Mouse (Mus musculus): ENCODE data around the gene Ninj2.

Gene Ninj2

DNA sequence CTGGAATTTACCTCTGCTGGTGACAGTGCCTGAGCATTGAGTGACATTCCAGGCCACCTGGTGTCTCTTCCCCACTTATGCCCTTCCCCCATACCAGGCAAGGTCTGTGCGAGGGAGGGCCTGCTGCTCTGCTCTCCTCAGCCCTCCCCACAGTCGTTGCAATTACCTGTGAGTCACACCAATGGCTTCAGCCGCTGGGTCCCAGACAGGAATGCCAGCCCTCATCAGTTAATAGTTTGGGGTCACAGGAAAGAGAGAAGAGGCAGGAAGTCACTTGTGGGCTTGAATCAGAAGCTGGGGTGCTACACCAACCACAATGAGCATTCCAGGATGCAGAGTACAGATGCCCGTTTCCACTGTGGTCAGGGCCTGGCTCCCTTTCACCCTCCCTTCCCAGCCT is 41.6 kb downstream of the Ninj2 start:
- no peak for DNase-seq (ENCODE audit: low spot score)

DNA sequence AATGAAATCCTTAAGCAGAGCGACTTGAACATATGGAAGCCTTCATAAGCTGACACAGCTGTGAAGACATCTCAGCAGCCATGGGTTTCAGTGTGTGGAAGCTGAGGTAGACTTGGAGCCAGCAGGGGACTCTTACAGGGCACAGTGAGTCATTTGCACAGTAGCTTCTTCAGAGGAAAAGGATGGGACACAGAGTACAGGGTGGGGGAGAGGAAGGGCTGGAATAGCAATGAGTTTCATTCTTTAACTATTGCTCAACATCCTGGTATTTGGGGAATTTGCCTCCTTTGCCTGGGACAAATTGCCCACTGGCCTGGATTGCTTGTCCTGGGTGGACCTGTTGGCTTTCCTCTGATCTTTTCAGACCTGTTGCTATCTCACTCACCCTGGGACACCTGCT is 52.3 kb downstream of the Ninj2 start:
- peak; percentile 63 for DNase-seq (ENCODE audit: low spot score)

DNA sequence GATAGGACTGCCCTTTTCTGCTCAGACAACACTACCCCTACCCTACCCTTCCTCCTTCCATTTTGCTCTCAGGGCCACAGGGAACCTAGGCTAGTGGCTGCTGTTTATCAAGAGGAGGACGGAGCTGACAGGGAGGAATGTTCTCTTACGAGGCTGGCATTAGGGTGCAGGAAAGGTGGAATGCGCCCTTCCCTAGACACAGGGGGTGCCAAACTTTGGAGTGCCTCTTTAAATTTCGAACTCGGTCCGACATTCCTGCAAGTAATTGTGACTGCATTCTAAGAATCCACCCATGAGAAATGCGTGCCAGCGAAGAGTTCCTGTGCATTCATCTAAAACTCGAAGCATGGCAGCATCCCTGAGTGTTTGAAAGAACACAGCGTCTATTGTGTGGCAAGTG is 53.5 kb downstream of the Ninj2 start:
- no peak for DNase-seq (ENCODE audit: low spot score)

DNA sequence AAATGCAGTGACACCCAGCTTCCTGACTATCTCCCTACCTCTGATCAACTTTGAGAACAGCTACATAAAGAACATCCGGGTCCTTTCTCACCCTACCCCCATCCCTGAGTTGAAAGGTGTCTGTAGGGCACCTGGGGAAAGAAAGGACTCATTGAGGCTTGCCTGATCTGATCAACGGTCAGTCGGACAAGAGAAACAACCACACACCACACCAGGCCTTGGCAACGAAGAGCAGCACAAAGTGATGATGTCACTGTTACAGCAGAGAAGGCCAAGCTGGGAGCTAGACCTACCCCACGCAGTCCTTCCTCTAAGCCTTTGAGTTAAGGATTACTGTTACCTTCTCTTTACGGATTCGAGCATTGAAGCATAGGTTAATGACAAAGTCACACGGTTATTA is 54.3 kb downstream of the Ninj2 start:
- DNase-seq (ENCODE audit: low spot score), result no peak

DNA sequence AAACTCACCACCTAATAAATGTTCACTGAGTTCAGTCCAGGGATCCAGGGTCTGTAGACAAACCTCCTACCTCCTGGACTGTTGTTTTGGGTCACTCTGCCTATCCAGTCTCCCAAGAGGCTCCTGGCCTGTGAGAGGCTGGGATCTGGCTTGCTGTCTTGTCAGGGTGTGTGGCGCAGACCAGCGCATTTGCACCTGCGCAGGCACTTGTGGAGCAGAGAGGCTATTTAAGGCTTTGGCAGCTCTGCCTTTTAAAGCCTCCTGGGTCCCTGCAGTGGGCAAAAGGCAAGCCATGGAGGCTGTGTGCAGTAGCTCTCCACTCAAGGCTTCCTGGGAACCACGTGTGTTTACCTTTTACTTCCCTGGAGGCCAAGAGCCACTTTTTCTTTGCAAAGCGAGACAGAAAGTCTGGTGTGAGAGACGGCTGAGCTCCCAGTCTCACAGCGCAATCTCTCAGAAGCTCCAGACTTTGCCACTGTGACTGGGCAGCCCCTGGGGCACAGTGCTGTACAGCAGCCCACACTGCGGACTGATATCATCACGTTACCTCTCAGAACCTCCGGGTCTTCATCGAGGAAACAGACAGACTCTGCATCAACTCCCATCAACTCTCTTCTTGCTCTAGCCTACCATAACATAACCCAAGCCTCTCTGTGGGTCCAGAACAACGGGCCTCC is 55.7 kb downstream of the Ninj2 start:
- DNase-seq (ENCODE audit: low spot score), result peak; percentile 26

DNA sequence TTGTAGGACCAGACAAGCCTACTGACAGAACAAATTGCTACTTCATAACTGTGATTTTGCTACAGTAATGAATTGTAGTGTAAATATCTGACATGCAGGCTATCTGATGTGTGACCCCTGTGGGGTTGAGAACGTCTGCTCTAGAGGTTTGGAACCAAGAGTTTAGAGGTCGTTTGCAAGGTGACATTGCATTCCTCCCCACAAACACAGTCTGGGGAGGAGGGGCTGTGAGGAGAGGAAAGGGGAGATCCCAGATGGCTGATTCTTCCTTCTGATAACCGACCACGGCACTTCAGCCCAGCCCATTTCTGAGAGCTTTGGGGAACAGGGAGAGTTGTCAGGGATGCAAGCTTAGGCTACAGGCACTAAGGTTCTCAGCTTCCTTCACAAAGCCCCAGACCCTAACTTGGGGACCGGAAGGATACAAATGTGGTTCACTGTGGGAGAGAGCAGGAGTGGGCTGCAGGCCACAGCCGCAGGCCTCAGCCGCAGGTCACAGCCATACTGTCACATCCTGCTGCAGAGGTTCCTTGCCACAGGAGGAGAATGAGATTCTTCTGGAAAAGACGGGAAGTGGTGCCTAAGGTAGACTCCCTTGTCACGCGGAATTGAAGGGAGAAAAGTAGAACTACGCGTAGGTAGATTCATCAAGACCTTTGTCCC is 56.4 kb downstream of the Ninj2 start:
- no peak for DNase-seq (ENCODE audit: low spot score)

DNA sequence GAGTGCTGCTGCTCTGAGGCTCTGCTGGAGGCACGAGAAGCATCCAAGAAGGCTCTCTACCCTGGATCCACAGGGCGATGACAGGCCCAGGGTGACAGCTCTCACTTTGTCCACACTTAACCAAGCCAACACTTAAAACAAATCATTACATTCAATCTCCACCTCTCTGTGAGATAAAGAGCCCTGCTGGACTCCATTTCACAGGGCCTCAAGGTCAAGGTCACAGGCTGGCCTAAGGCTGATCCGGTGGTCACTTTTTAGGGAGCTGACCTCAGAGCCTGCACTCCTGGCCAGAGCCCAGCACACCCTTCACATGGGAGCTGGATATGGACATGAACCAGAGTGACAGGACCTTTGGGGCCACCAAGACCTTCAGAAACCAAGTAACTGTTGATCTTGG is 57.1 kb downstream of the Ninj2 start:
- peak; percentile 64 for DNase-seq (ENCODE audit: low spot score)

DNA sequence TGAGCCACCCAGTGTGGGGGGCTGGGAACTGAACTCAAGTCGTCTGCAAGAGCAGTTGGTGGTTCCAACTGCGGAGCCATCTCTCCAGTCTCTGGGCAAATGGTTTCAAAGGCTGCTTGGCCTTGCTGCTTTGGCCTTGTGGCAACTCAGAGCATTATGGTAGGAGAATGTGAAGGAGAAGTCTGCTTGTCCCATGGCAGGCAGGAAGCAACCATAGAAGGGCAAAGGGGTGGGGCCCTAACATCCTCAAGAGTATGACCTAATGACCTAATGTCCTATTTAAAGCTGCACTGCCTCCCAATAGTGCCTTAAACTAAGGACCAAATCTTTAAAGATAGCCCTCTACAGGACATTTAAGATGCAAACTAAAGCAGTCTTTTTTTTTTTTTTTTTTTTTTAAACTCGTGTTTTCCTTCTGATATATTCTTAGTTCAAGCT is 58.5 kb downstream of the Ninj2 start:
- DNase-seq (ENCODE audit: low spot score), result no peak

DNA sequence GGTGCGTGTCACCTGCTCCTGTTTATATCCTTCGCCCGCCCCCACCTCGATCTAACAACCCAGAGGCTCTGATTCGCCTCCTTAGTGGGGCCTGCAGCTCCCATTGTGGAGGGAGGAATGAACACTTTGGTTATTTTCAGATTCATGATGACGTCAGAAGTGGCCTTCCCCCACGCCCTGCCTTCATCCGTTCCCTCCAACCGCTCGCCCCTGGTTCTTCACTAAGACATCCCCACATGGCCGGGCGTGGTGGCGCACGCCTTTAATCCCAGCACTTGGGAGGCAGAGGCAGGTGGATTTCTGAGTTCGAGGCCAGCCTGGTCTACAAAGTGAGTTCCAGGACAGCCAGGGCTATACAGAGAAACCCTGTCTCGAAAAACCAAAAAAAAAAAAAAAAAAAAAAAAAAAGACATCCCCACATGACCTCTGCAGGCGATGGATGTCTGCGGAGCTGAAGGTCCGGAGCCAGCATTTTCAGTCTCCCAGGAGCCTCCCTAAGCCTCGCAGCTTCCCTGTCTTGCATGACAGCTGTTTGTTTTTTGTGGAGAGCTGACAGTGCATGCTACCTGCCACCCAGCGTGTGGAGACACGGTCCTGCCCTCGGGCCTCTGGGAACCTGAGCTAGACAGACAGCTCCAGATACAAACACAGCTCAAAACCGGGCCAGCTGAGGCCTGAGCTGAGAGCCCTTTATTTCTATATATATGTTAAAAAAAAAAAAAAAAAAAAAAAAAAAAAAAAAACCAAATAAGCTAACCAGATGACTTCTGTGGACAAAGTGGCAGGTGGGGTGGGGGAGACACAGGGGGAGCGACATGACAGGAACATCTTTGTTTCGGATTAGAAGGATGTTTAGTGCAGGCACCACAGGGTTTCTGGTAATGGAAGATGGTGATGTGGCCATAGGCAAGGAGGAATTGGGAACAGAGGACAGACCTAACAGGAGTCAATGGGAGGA is 59.9 kb downstream of the Ninj2 start:
- no peak for DNase-seq (ENCODE audit: low spot score)

DNA sequence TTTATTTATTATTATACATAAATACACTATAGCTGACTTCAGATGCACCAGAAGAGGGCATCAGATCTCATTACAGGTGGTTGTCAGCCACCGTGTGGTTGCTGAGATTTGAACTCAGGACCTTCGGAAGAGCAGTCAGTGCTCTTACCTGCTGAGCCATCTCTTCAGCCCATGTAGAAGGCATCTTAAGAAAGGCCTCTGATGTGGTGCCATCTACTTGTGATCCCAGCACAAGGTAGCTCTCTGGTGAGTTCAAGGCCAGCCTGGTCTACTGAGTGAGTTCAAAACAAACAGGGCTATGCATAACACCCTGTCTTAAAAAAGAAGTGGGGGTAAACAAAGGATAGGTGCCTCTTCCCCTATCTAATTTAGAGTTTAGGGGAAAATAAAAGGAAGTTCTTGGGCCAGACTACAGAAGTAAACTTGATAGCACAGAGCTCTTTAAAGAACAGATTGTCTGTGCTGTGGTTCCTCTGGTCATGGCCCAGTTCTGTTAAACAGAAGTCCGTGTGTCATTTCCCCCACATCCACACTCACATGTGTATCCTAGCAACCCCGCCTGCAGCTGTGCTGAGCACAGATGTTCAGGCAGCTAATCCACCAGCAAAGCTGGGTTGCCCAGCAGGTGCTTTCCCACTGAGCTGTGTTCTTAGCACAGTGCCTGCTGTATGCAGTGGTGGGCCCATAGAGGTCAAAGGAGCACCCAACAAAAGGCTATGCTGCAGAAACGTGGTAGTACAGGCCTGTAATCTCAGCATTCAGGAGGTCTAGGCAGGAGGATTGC is 61.6 kb downstream of the Ninj2 start:
- DNase-seq (ENCODE audit: low spot score), result no peak

DNA sequence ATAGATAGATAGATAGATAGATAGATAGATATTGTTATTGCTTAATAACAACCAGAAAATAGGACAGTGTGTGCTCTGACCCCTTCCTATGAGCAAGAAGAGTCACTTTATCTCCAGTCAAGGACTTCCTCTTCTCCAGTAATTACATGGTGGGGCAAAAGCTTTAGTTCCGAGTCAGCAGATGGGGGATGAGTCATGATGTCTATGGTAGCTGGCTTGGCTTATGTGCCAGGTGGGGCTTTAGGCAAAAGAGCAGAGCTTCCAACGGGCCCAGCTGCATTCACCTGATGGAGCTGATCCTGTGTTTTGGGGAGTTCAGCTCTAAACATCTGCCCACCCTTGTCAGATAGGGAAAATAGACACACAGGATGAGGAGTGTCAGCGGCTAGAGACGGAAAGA is 62.4 kb downstream of the Ninj2 start:
- DNase-seq (ENCODE audit: low spot score), result no peak

DNA sequence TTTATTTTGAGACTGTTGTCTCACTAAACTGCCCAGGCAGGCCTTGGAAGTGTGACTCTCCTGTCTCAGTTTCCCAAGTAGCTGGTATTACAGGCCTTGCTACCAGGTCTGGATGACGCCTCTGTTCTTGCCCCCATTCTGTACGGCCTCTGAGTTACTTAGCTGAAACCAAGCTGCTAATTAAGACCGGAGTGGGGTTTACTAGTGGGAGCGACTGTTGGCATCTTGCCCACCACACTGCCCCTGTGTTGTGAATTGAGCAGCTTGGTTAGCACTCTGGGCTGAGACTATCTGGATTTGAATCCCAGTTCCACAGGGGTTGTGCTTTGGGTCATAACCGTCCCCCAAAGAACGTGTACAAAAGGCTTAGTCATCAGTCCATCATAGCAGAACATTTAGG is 64.3 kb downstream of the Ninj2 start:
- no peak for DNase-seq (ENCODE audit: low spot score)

DNA sequence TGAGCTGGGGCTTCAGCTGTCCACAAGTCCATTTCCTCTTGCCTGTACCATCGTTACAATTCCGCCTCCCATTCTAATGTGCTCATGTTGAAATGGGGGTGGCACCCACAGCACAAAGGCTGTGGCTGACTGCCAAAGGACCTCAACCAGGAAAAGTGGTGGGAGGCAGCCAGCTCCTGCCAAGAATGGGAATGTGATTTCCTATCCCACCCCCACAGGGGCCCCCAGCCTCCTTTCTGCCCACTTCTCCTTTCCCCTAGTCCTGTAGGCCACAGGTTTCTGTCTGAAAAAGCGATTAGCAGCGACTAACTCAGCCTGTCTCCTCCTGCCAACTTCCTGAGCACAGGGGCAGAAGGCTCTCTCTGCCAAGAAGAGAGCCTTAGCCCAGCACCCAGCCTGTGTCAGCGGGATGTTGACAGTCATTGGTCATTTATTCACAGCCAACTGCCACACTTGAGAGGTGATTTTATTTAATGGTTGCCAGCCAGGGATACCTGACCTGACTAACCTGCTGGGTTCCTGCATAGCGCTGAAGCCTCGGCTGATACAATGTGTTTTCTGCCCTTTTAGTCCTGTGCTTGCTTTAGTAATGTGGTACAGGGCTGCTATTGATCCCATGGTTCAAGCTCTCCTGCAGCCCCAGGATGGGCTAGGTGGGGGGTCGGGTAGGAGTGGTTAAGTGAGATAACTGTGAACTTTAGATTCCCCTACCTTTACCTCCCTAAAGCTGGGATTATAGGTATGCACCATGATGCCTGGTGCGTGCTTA is 66.2 kb downstream of the Ninj2 start:
- DNase-seq (ENCODE audit: low spot score), result no peak

DNA sequence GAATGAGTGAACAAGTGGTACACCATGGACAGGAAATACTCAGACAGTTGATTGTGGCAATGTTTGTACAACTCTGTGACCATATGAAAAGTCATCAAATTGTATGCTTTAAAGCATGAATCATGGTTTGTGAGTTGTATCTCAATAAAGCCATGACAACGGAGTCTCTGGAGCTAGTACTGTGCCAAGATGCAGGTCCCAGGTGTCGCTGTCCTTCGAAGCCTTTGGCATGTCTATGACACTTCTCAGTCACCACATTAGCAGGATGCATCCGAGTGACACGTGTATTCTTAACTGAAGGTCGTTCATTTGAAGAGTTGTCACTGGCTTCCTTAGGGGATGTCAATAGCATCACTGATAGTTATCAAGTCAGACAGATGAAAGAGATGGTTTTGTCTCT is 69.8 kb downstream of the Ninj2 start:
- no peak for DNase-seq (ENCODE audit: low spot score)

DNA sequence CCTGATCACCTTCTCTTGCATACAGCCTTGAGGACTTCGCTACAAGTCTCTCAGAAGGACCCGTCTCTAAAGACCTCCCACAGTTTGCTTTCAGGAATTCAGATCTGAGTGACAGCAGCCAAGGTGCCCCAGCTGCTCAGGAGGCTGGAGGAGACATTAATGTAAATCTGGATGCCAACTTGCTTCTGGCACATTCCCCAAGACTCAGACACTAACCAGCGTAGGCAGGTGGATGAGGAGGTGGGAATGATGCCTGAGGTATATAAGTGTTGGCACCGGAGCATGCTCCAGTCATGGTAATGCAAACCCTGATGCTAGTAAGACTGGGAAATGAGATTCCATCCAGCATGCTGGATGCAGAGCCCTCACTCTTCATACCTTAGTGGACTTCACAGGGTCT is 71.6 kb downstream of the Ninj2 start:
- no peak for DNase-seq (ENCODE audit: low spot score)

DNA sequence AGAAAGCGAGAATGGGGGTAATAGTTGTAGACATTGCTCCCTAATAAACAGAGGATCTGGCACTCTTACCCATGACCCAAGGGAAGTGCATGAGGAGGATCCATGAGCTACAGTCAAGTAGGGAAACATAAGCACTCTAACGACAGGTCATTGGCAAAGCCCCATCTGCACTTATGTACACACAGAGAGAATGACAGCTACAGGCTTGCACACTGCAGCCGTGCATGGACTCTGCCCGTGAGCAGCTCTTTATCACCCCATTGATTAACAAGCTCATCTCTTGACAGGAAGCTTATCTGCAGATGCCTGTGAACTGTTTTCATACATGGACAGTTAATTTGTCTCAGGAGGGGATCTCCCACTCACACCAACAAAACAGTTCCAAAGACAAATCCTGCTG is 74.4 kb downstream of the Ninj2 start:
- DNase-seq (ENCODE audit: low spot score), result no peak

DNA sequence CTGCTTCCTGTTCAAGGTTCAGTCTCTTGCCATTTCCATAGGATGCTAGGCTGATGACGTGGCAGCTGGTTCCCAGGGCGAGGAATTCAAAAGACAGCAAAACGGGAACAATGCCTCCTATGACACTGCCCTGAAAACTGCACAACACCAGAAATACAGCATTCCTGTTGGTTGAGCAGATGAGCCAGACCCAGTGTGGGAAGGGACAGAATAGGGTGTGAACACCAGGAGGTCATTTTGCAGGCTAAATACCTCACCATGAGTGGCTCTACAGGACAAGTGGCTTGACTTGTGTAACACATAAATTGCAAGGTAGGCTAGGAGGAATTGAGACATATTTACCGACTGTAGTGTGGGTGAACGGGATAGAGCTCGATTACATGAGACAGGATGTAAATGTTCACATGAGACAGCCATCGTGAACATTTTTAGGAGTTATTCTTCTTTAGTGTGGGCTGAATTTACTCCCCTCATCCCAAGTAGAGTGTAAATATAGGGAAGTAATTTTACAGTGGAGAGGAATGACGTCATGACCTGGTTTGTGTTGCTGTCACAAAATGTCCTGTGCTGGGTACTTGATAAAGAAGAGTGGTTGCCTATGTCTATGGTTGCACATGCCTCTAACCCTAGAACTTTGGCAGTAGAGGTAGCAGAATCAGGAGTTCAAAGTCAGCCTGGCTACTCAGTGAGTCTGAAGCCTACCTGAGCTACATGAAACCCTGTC is 79.3 kb downstream of the Ninj2 start:
- no peak for DNase-seq (ENCODE audit: low spot score)

DNA sequence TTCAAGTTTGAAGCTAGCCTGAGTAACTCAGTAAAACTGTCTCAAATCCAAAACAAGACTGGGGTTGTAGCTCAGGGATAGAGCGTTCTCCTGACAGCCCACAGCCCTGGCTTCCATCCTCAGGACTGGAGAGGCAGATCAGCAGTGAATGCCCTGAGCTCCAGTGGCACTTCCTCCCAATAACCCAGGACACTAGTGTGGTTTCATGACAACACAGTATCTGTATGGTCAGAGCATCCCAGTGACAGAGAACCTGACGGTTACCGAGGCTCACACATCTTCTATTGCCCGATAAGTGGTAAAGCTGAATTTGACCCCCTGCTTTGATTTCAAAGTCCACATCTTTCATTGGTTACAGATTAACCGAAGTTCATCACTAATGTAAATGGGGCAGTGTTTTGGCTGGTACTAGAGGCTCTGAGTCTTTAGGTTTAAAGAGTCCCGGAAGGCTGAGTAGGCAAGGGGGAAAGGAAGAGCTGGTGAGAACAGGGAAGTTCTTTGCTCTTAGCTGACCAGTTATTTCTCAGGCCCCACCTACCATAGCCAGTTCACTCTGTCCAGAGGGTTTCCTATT is 81.0 kb downstream of the Ninj2 start:
- no peak for DNase-seq (ENCODE audit: low spot score)

DNA sequence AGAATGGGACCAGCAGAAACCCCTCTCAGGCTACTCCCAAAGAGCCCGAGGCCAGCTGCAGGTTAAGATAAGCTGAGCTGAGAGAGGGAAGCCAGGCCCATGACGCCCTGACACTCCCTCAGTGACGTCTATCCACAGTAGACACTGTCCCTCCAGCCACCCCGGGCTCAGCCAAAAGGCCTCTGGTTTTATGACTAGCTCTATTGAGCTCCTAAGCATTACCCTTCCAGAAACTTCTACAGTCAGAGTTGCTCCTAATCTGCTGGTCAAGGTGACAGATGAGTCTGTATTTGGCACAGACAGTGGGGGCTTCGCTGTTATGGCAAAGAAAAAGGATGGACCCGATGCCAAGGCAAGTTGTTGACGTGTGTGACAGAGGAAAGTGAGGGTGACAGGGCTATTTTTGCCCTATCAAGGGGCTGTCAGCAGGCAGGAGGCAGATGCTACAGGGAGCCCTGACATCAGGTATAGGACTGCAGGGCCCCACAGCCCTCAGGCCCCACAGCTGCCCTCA is 81.5 kb downstream of the Ninj2 start:
- DNase-seq (ENCODE audit: low spot score), result peak; percentile 62

DNA sequence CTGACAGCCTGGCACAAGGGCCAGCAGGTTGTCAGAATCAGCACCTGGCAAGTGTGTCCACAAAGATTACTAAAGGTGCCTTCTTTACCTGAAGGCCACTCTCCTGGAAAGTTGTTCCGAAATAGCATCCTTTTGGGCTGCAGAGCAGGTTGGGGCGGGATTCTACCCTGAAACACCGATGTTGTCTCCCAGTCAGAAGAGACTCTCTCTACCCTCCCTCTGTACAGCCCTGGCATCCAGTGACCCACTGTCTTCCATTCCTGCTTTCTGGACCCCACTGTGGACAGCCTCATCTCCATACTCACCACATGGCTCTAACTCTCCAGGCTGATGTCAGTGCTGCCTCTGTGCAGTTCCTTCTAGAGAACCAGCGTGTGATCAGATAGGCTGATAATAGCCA is 82.5 kb downstream of the Ninj2 start:
- DNase-seq (ENCODE audit: low spot score), result no peak

Data from yolk sac, embryonic 10.5 days (tissue).